Mouse (Mus musculus) neural tube, embryonic 14.5 days (tissue): ENCODE measurements around the gene Slc35f3. TPM values are rescaled to one million over a fixed set of nuclear protein-coding genes. Genes with fewer than 3 reads are reported as not detected.

Experiments
- ATAC-seq: fragments of 200-750 bp; cut with Nextera tagmentation; 2 replicates; pipeline ENCODE4 v1.8.0; 2017; ENCODE audit warnings: low read depth, mild to moderate bottlenecking, moderate TSS enrichment, moderate library complexity
- H3K27ac ChIP-seq: fragments of 300-500 bp; sonication (generic); 2 replicates; pipeline ENCODE4 v1.5.1; 2014; ENCODE audit warnings: low read depth, mild to moderate bottlenecking, control low read depth, low read length, moderate library complexity, mixed read lengths
- H3K27me3 ChIP-seq: fragments of 300-500 bp; sonication (generic); 2 replicates; pipeline ENCODE4 v1.6.1; 2014; ENCODE audit warnings: low read length; ENCODE audit not compliant: control insufficient read depth, insufficient read depth
- H3K36me3 ChIP-seq: fragments of 300-500 bp; sonication (generic); 2 replicates; pipeline ENCODE4 v1.6.1; 2014; ENCODE audit warnings: low read length, mixed read lengths; ENCODE audit not compliant: control insufficient read depth, insufficient read depth
- H3K4me1 ChIP-seq: fragments of 300-500 bp; sonication (generic); 2 replicates; pipeline ENCODE4 v1.6.1; 2014; ENCODE audit warnings: low read length; ENCODE audit not compliant: control insufficient read depth, insufficient read depth
- H3K4me2 ChIP-seq: fragments of 300-500 bp; sonication (generic); 2 replicates; pipeline ENCODE4 v1.6.1; 2014; ENCODE audit warnings: mild to moderate bottlenecking, low read depth, low read length, control low read depth
- H3K4me3 ChIP-seq: fragments of 300-500 bp; sonication (generic); 2 replicates; pipeline ENCODE4 v1.5.1; 2014; ENCODE audit warnings: low read depth, low read length, control low read depth, mixed read lengths
- H3K9ac ChIP-seq: fragments of 300-500 bp; sonication (generic); replicated peaks from 2 replicates; pipeline ENCODE4 v1.6.1; 2014; ENCODE audit warnings: low read depth, mild to moderate bottlenecking, control low read depth, low read length, mixed read lengths
- H3K9me3 ChIP-seq: fragments of 300-500 bp; sonication (generic); 2 replicates; pipeline ENCODE4 v1.6.1; 2016; ENCODE audit warnings: low read length; ENCODE audit not compliant: control insufficient read depth
- WGBS: fragments of 180-500 bp; shearing (Covaris S2); extraction: QIAGEN DNeasy Blood & Tissue Kit; methylation state at CpG from one replicate; pipeline ENCODE4 v1.1.7; 2014; 5-methylcytosine and 5-hydroxymethylcytosine counted together
- polyA plus RNA-seq: library from polyadenylated mRNA; unstranded; fragments of >200 nt; fragmentation: Nextera tagmentation; extraction: Ambion mirVana; gene quantifications from 2 replicates; pipeline ENCODE4 v1.2.1, GENCODE M21; 2014

Gene Slc35f3
- polyA plus RNA-seq = 3.5 and 4.3 TPM in 2 replicates

DNA sequence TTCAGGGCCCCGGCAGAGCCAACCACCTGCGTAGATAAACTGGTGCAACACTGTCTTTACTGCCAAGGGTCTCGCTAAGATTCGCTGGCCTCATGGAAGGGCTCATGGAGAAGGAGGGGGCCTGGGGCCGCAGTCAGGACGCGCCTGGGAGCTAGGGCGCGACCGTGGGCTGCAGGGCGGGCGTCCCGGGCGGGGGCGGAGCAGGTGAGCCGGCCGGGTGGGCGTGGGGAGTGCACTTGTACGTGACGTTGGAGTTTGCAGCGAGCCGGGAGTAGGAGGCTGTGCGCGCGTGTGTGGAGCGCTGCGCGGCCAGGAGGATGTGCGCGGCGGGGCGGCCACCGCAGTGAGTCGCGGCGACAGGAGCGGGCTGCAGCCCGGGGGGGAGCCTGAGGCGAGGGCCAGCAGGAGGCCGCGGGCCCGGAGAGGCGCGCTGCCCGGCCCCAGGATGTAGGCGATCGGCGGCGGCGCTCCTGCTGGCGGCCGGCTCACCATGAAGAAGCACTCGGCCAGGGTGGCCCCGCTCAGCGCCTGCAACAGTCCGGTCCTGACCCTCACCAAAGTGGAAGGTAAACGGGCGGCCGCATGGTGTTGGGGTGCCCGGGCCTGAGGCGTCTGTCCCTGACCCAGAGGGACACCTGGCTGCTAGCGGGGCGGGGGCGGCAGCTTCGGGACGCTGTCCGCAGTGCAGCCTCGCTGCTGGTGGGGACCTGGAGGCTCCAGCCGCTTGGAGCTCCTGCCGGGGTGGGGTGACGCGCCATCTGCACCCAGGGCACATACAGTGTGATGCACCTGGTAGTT lies at the start of gene Slc35f3:
Slc35f3 (plus strand) TSS at position 263 of the 798 bp plus-strand sequence.
- Histone ChIP-seq H3K4me2 (peak within 1 kb of the TSS; percentile 94), H3K27me3 (peaks cover 3% of the 10 kb centered on the region), H3K36me3 (no peaks in the 10 kb centered on the region), H3K27ac (no peak within 1 kb of the TSS), H3K4me1 (0 out of 2 replicates have a peak, but pooled peaks cover 3% of the 10 kb centered on the region), H3K9me3 (no peaks in the 10 kb centered on the region), H3K9ac (peak within 1 kb of the TSS; percentile 58), H3K4me3 (peak within 1 kb of the TSS; percentile 44)
- ATAC-seq = peak; percentile 88
- 1% methylated on average over 66 of the region's 72 CpGs for WGBS

DNA sequence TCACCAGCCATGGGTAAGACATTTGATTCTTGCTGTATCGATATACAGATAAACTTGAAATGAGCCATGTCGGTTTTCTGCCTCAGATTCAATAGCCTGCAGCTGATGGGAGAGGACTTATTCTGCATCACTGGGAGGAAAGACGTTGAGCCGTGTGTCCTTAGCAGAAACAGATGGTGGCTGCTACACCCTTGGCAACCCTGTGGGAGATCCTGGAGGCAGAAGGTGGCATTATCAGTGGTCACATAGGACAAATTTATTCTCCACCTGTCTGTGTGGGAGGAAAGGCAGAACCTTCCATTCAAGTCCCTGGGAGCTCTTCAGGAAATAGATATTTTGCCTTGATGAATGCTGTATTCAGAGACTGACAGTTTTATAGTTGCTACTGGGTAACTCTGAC lies 47.9 kb upstream of the Slc35f3 start:
- WGBS = 60% methylated on average over 4 of the region's 4 CpGs
- ATAC-seq = no peak
- Histone ChIP-seq H3K27ac (no peak overlapping the region), H3K4me2 (no peak overlapping the region), H3K9me3 (no peaks in the 10 kb centered on the region), H3K36me3 (no peaks in the 10 kb centered on the region), H3K27me3 (no peaks in the 10 kb centered on the region), H3K4me1 (no peaks in the 10 kb centered on the region), H3K9ac (no peak overlapping the region), H3K4me3 (no peak overlapping the region)

DNA sequence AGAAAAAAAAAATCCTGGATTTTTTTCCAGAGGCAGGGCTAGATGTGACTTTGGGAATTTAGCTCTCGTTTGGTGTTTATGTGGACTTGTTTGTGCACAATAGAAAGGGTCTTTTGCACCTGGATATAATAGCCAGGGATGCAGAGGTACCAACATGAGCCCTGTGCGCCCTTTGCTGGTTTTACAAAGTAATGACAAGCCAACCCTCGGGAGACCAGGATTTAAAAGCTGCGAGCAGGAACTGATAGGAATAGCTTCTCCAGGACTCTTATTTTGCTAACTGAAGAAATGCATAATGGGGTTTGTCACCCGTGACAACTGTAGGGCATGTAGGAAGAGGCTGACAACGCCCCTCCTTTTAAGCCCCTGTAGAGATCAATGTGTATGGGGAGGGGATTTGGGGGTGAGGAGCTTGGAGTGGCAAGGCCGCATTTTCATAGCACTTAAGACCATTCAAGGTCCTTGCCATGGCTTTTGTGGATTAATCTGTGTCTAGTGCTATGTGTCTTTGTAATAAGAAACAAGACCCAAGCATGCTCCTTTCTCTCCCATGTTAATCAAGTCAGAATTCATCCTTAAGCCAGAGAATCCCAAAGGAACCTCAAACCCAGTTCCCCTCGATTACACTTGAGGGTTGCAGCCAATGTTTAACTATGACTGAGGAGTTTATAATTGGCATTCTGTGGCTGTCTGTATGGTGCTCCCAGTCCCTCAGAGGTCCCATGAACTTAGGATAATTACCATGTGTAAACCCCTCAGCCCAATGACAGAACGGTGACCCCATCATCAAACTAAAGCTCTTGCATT lies 41.6 kb upstream of the Slc35f3 start:
- H3K4me3 ChIP-seq = no peak overlapping the region
- H3K9ac ChIP-seq = no peak overlapping the region
- no peaks in the 10 kb centered on the region for H3K4me1 ChIP-seq
- WGBS = 36% methylated on average over 9 of the region's 9 CpGs
- no peak overlapping the region for H3K27ac ChIP-seq
- H3K4me2 ChIP-seq = no peak overlapping the region
- no peaks in the 10 kb centered on the region for H3K9me3 ChIP-seq
- no peaks in the 10 kb centered on the region for H3K36me3 ChIP-seq
- no peak for ATAC-seq
- H3K27me3 ChIP-seq = no peaks in the 10 kb centered on the region

DNA sequence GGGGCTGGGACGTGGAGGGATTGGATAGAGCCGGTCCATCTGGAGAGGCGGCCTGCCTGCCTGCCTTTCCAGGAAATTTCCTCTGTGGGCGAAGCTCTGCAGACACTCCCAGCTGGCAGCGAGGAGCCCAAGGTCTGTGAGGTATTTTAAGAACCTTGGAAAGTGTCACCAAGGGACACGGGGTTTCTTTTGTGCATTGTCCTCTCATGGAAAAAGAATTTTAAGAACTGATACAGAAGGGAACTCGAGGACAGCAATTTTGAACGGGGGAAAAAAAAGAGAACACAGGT lies 41.0 kb upstream of the Slc35f3 start:
- Histone ChIP-seq H3K36me3 (no peaks in the 10 kb centered on the region), H3K9ac (no peak overlapping the region), H3K4me1 (no peaks in the 10 kb centered on the region), H3K27ac (no peak overlapping the region), H3K27me3 (no peaks in the 10 kb centered on the region), H3K4me2 (no peak overlapping the region), H3K9me3 (no peaks in the 10 kb centered on the region), H3K4me3 (no peak overlapping the region)
- no peak for ATAC-seq
- WGBS = 67% methylated on average over 8 of the region's 8 CpGs

DNA sequence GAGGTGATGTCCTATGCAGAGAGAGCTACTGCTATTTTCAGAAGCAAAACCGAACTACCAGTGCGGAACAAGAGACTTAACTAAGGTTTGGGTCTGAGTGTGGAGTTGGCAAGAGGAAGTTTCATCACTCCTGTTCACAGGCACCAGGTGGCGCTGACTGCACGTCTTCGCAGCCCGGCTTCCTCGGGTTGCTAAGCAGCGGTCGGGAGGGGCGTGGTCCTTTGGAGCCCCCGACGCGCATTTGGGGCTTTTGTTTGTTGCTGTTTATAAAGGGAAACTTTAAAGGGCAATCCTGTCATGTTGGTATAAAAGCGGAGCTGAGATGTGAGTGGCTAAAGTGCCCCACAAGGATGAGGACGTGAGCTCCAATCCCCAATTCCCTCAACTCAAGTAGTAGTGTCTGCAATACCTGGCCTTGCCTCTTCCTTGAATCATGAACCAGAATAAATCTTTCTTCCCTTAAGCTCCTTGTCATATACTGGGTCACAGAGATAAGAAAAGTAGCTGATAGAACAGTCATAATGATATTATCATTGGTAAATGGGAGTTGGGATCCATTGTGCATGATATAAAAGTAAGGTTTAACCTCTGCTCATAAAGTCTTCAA lies 40.1 kb upstream of the Slc35f3 start:
- H3K27ac ChIP-seq = no peak overlapping the region
- H3K27me3 ChIP-seq = no peaks in the 10 kb centered on the region
- no peaks in the 10 kb centered on the region for H3K4me1 ChIP-seq
- WGBS = 4% methylated on average over 15 of the region's 15 CpGs
- no peak overlapping the region for H3K4me3 ChIP-seq
- H3K9me3 ChIP-seq = no peaks in the 10 kb centered on the region
- ATAC-seq = peak; percentile 56; the same call in 1 of the 2 replicates
- no peaks in the 10 kb centered on the region for H3K36me3 ChIP-seq
- H3K9ac ChIP-seq = no peak overlapping the region
- peak overlapping the region; percentile 42 for H3K4me2 ChIP-seq

DNA sequence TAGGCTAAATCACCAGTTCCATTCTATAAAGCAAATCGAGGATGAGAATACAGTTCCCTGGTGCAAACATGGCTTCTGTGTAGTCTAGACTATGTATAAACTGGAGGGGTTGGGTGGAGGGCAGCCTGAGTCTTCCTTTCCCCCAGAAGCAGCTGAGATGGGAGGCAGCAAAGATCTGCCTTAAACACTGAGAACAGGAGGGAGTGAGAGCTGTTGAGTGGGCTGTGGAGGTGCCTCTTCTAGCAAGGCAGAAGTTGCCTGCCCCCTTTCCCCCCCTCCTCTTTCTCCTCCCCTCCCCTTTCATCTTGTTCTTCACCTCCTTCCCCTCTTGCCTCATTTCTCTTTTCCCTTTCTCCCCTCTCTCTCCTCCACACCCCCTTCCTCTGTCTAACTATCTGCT lies 33.2 kb upstream of the Slc35f3 start:
- H3K4me1 ChIP-seq = no peaks in the 10 kb centered on the region
- no peaks in the 10 kb centered on the region for H3K9me3 ChIP-seq
- no peak overlapping the region for H3K27ac ChIP-seq
- no peaks in the 10 kb centered on the region for H3K27me3 ChIP-seq
- no peak overlapping the region for H3K4me3 ChIP-seq
- H3K4me2 ChIP-seq = no peak overlapping the region
- H3K36me3 ChIP-seq = no peaks in the 10 kb centered on the region
- no peak for ATAC-seq
- no peak overlapping the region for H3K9ac ChIP-seq
- WGBS = 55% methylated on average over 1 of the region's 1 CpGs

DNA sequence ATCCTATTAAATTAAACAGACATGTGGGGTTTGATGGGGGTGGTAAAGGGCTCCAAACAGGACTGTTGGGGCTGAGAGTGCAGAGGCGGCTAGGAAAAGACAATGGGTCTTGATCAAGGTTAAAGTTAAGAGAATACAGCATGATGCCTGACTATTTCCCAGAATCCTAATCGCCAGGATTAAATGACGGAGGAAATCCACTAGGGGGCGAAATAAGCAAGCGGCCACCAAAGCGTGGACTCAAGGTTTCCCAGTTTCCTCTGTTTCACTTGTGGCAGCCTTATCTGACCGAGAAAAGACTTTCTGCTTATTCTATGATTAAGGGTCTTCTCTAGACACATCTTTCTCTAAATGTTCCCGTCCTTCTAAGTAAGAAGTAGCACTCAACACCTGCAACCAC lies 31.2 kb upstream of the Slc35f3 start:
- WGBS = 40% methylated on average over 8 of the region's 8 CpGs
- H3K4me2 ChIP-seq = no peak overlapping the region
- no peaks in the 10 kb centered on the region for H3K27me3 ChIP-seq
- H3K27ac ChIP-seq = no peak overlapping the region
- H3K4me3 ChIP-seq = no peak overlapping the region
- H3K36me3 ChIP-seq = no peaks in the 10 kb centered on the region
- ATAC-seq = no peak
- H3K9ac ChIP-seq = no peak overlapping the region
- H3K4me1 ChIP-seq = no peaks in the 10 kb centered on the region
- no peaks in the 10 kb centered on the region for H3K9me3 ChIP-seq

DNA sequence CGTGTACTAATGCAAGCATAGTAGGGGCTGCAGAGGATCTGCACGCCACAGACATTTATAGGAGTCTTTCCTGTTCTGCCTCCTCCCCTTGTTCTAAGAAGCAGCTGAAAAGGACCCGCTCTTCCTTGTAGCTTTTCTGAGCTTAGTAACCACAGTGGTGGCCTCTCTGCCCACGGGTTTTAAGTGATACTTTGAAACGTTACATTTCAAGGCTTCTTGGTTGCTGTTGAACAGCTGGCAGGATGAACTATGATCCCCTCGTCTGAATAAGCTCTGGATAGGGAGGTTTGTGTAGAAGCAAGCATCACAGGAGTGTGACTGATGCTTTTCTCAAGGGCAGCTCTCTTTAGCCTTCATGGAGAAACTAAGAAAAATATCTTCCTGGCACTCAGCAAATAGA lies 28.6 kb upstream of the Slc35f3 start:
- no peaks in the 10 kb centered on the region for H3K9me3 ChIP-seq
- no peak overlapping the region for H3K4me3 ChIP-seq
- no peaks in the 10 kb centered on the region for H3K36me3 ChIP-seq
- H3K27ac ChIP-seq = no peak overlapping the region
- no peak overlapping the region for H3K4me2 ChIP-seq
- H3K4me1 ChIP-seq = no peaks in the 10 kb centered on the region
- WGBS = 59% methylated on average over 6 of the region's 6 CpGs
- ATAC-seq = no peak
- no peaks in the 10 kb centered on the region for H3K27me3 ChIP-seq
- no peak overlapping the region for H3K9ac ChIP-seq

DNA sequence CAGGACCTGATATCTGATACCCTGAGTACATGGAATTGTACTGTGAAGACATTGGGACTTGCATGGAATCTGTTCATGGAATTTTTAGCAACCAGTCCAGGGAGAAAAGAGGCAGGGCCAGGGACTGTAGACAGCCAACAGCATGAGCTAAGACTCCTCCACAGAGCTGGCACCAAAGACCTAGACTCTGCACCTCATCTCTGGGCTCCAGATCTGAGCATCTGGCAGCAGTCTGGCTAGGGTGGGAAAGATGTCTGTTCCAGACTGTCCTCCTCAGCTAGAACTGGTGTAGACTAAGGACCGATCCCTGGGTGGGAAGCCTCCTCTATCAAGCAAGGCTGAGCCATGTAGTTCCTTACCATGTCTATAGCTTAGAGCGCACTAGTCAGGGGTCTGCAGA lies 25.9 kb upstream of the Slc35f3 start:
- H3K27me3 ChIP-seq = no peaks in the 10 kb centered on the region
- no peak overlapping the region for H3K9ac ChIP-seq
- H3K4me1 ChIP-seq = no peaks in the 10 kb centered on the region
- H3K36me3 ChIP-seq = no peaks in the 10 kb centered on the region
- 98% methylated on average over 2 of the region's 2 CpGs for WGBS
- H3K4me2 ChIP-seq = no peak overlapping the region
- no peak overlapping the region for H3K27ac ChIP-seq
- no peaks in the 10 kb centered on the region for H3K9me3 ChIP-seq
- ATAC-seq = no peak
- no peak overlapping the region for H3K4me3 ChIP-seq
